Mouse (Mus musculus): ENCODE measurements at regions not wholly inside any gene's neighbourhood (a gene's known extent, or its start where the extent isn't known, plus 50 kb on each side); places are given as distances from the start of the nearest gene placed in this dataset.

- no peak for TF ChIP-seq CTCF (IDR thresholded peaks at IDR 0.05; ENCODE audit: extremely low read depth, insufficient read length, insufficient replicate concordance, low read depth, low read length)
- no peak for TF ChIP-seq POLR2A (IDR thresholded peaks at IDR 0.05; ENCODE audit: low read depth, low read length)
These were observed 92.9 kb upstream of the Vstm2b start for GRCm38 (mm10) chr7:40805211-40805610.

Measured in small intestine, adult 2 months (tissue).